Mouse (Mus musculus) kidney, adult 18-20 months (tissue): ENCODE data around the gene Dok7.

Experiments
- DNase-seq: peaks from one replicate; pipeline ENCODE4 v3.0.0; 2021

Dok7 gene

GRCm38 (mm10) chr5:35056604-35057432 is at the start of gene Dok7:
Gene Dok7 (plus strand): TSS chr5:35056766.
- peak; percentile 53 for DNase-seq

GRCm38 (mm10) chr5:35009163-35009562 is 47.4 kb upstream of the Dok7 start:
- DNase-seq = no peak

- DNase-seq = no peak
Observed at GRCm38 (mm10) chr5:35010656-35011055, 45.9 kb upstream of the Dok7 start.

GRCm38 (mm10) chr5:35011156-35011923 is 45.2 kb upstream of the Dok7 start:
- DNase-seq = no peak

GRCm38 (mm10) chr5:35014036-35014435 is 42.5 kb upstream of the Dok7 start:
- no peak for DNase-seq

- DNase-seq = no peak
Observed at GRCm38 (mm10) chr5:35019673-35020300, 36.8 kb upstream of the Dok7 start.

- no peak for DNase-seq
Observed at GRCm38 (mm10) chr5:35020410-35021241, 35.9 kb upstream of the Dok7 start.

- peak; percentile 71 for DNase-seq
Observed at GRCm38 (mm10) chr5:35024975-35025374, 31.6 kb upstream of the Dok7 start.

- no peak for DNase-seq
Observed at GRCm38 (mm10) chr5:35029303-35029702, 27.3 kb upstream of the Dok7 start.

GRCm38 (mm10) chr5:35029755-35030154 is 26.8 kb upstream of the Dok7 start:
- DNase-seq = no peak

- peak; percentile 28 for DNase-seq
Observed at GRCm38 (mm10) chr5:35033068-35033467, 23.5 kb upstream of the Dok7 start.

- DNase-seq = no peak
Observed at GRCm38 (mm10) chr5:35033619-35034018, 22.9 kb upstream of the Dok7 start.

- DNase-seq = no peak
Observed at GRCm38 (mm10) chr5:35035141-35035540, 21.4 kb upstream of the Dok7 start.

GRCm38 (mm10) chr5:35035795-35036194 is 20.8 kb upstream of the Dok7 start:
- no peak for DNase-seq

- no peak for DNase-seq
Observed at GRCm38 (mm10) chr5:35037438-35037837, 19.1 kb upstream of the Dok7 start.

GRCm38 (mm10) chr5:35041268-35041829 is 15.2 kb upstream of the Dok7 start, which contains the start of gene Hgfac:
Gene Hgfac (plus strand): TSS chr5:35041509.
- DNase-seq = peak; percentile 91

GRCm38 (mm10) chr5:35042431-35043109 is 14.0 kb upstream of the Dok7 start:
- DNase-seq = peak; percentile 17

GRCm38 (mm10) chr5:35043110-35043451 is 13.5 kb upstream of the Dok7 start:
- peak; percentile 77 for DNase-seq

GRCm38 (mm10) chr5:35050541-35050940 is 6.0 kb upstream of the Dok7 start:
- DNase-seq = no peak

- no peak for DNase-seq
Observed at GRCm38 (mm10) chr5:35054628-35055027, 1.9 kb upstream of the Dok7 start.

- DNase-seq = peak; percentile 55
Observed at GRCm38 (mm10) chr5:35055076-35055475, 1.5 kb upstream of the Dok7 start.

- DNase-seq = no peak
Observed at GRCm38 (mm10) chr5:35057582-35057981, 1.0 kb downstream of the Dok7 start.
